Mouse (Mus musculus) monocyte, adult 5-6 weeks (primary cell): ENCODE measurements around the gene Cspg4. TPM values are rescaled to one million over a fixed set of nuclear protein-coding genes. Genes with fewer than 3 reads are reported as not detected.
"Not testable (repeated sequence)": the region's sequence is repeated elsewhere in the genome, so short reads cannot be mapped to it uniquely, and the experiment has no call there.

Experiments used
- ATAC-seq: fragments of 153-309, 156-312 bp; replicated peaks from 2 replicates; pipeline ENCODE4 v1.8.0; 2017; ENCODE audit warnings: mild to moderate bottlenecking; ENCODE audit not compliant: low TSS enrichment, insufficient number of reproducible peaks, severe bottlenecking, poor library complexity, low FRiP score
- total RNA-seq: library from RNA; stranded (forward); fragments of 200-1000, 200-491, 200-594 nt; gene quantifications from 3 replicates; pipeline ENCODE4 v1.2.3, GENCODE M21; 2017

Gene Cspg4
- total RNA-seq, 1 experiment from 2014 or later: not detected

DNA sequence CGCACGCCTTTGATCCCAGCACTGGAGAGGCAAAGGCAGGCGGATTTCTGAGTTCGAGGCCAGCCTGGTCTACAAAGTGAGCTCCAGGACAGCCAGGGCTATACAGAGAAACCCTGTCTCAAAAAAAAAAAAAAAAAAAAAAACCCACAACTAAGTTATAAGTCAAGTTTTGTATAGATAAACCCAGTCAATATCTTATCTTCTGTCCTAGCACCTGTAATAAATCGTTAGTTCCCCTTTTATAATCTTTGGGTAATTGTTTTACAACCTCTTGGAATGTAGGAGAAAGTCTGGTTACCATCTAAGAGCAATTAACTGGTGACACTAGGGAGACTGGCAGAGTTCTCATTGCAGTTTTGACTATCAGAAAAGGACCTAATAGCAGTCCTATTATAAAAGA is 83.9 kb downstream of the Cspg4 start:
- ATAC-seq: not testable (repeated sequence)

Other genes with a start within 250 kb of the Cspg4 start
- not detected in 3 replicates for gene Lingo1, start 68.6 kb upstream of the Cspg4 start, total RNA-seq
- gene Odf3l1, start 354 bp upstream of the Cspg4 start, total RNA-seq: not detected in 3 replicates
- gene Snx33, start 63.3 kb downstream of the Cspg4 start, total RNA-seq: 7.1 to 16.9 TPM (median 7.1 TPM) in 3 replicates
- gene Imp3, start 72.4 kb downstream of the Cspg4 start, total RNA-seq: 36.1 to 44.3 TPM (median 38.6 TPM) in 3 replicates
- gene Snupn, start 85.8 kb downstream of the Cspg4 start, total RNA-seq: 3.8 to 9.4 TPM (median 6.5 TPM) in 3 replicates
- gene Ptpn9, start 129.9 kb downstream of the Cspg4 start, total RNA-seq: 13.1 to 18.7 TPM (median 16.7 TPM) in 3 replicates
- 50.1 to 115 TPM (median 90.9 TPM) in 3 replicates for gene Sin3a, start 207.0 kb downstream of the Cspg4 start, total RNA-seq